Mouse (Mus musculus): ENCODE results near the gene Wscd2. TPM values are rescaled to one million over a fixed set of nuclear protein-coding genes. Genes with fewer than 3 reads are reported as not detected.
"Not testable (repeated sequence)": the region's sequence is repeated elsewhere in the genome, so short reads cannot be mapped to it uniquely, and the experiment has no call there.

The Wscd2 gene
- total and polyA plus RNA-seq, 2 experiments from 2014 or later, result 10.2 to 25.1 TPM

- Histone ChIP-seq H3K4me3 (ENCODE audit: low read depth, low read length) (no peak overlapping the region), H3K4me1 (ENCODE audit: insufficient read depth) (no peaks in the 10 kb centered on the region), H3K9me3 (ENCODE audit: low read length) (no peaks in the 10 kb centered on the region), H3K27ac (ENCODE audit: low read depth, low read length) (no peak overlapping the region), H3K27me3 (ENCODE audit: insufficient read depth, low read length) (no peaks in the 10 kb centered on the region), H3K9ac (no peak overlapping the region; the same call in 1 of the 2 replicates), H3K36me3 (ENCODE audit: insufficient read depth) (peaks cover 11% of the 10 kb centered on the region), H3K4me2 (ENCODE audit: low read depth) (peak overlapping the region; percentile 31)
- TF ChIP-seq CTCF (IDR thresholded peaks at IDR 0.05; ENCODE audit: low read depth), result no peak
- whole genome bisulfite sequencing, result 55% methylated on average over 7 of the region's 7 CpGs
- ATAC-seq (peak; percentile 65), DNase-seq (peak; percentile 68)
These were observed 87.4 kb downstream of the Wscd2 start for GRCm38 (mm10) chr5:113577555-113577954.

- Histone ChIP-seq H3K9me3 (ENCODE audit: low read length) (no peaks in the 10 kb centered on the region), H3K36me3 (ENCODE audit: insufficient read depth) (peaks cover 11% of the 10 kb centered on the region), H3K4me3 (ENCODE audit: low read depth, low read length) (no peak overlapping the region), H3K4me2 (ENCODE audit: low read depth) (no peak overlapping the region), H3K27ac (ENCODE audit: low read depth, low read length) (no peak overlapping the region), H3K27me3 (ENCODE audit: insufficient read depth, low read length) (no peaks in the 10 kb centered on the region), H3K9ac (no peak overlapping the region), H3K4me1 (ENCODE audit: insufficient read depth) (no peaks in the 10 kb centered on the region)
- no peak for DNase-seq
- TF ChIP-seq CTCF (IDR thresholded peaks at IDR 0.05; ENCODE audit: low read depth), result no peak
- 69% methylated on average over 6 of the region's 6 CpGs for WGBS
- no peak for ATAC-seq
These were observed 88.3 kb downstream of the Wscd2 start for GRCm38 (mm10) chr5:113578428-113578827.

- Histone ChIP-seq H3K9me3 (ENCODE audit: low read length) (no peaks in the 10 kb centered on the region), H3K4me1 (ENCODE audit: insufficient read depth) (no peaks in the 10 kb centered on the region), H3K27me3 (ENCODE audit: insufficient read depth, low read length) (no peaks in the 10 kb centered on the region), H3K4me3 (ENCODE audit: low read depth, low read length) (no peak overlapping the region), H3K27ac (ENCODE audit: low read depth, low read length) (no peak overlapping the region), H3K9ac (no peak overlapping the region), H3K4me2 (ENCODE audit: low read depth) (no peak overlapping the region), H3K36me3 (ENCODE audit: insufficient read depth) (peaks cover 7% of the 10 kb centered on the region)
- WGBS, result 83% methylated on average over 4 of the region's 4 CpGs
- TF ChIP-seq CTCF (IDR thresholded peaks at IDR 0.05; ENCODE audit: low read depth), result no peak
- ATAC-seq (no peak), DNase-seq (no peak)
These were observed 89.0 kb downstream of the Wscd2 start for GRCm38 (mm10) chr5:113579128-113579527.

- no peak overlapping the region for H3K27ac ChIP-seq (ENCODE audit: low read depth, low read length)
- H3K27me3 ChIP-seq (ENCODE audit: insufficient read depth, low read length), result no peaks in the 10 kb centered on the region
- no peak overlapping the region for H3K9ac ChIP-seq
- no peaks in the 10 kb centered on the region for H3K36me3 ChIP-seq (ENCODE audit: insufficient read depth)
- no peaks in the 10 kb centered on the region for H3K4me1 ChIP-seq (ENCODE audit: insufficient read depth)
- DNase-seq (peak; percentile 75), ATAC-seq (peak; percentile 40)
- 53% methylated on average over 8 of the region's 8 CpGs for WGBS
- peak; percentile 82 for TF ChIP-seq CTCF (IDR thresholded peaks at IDR 0.05; ENCODE audit: low read depth)
- H3K9me3 ChIP-seq (ENCODE audit: low read length), result no peaks in the 10 kb centered on the region
- H3K4me2 ChIP-seq (ENCODE audit: low read depth), result no peak overlapping the region
- no peak overlapping the region for H3K4me3 ChIP-seq (ENCODE audit: low read depth, low read length)
These were observed 90.1 kb downstream of the Wscd2 start for GRCm38 (mm10) chr5:113580248-113580647.

- no peak for DNase-seq
- no peaks in the 10 kb centered on the region for H3K9me3 ChIP-seq (ENCODE audit: low read length)
- H3K9ac ChIP-seq, result no peak overlapping the region
- no peaks in the 10 kb centered on the region for H3K4me1 ChIP-seq (ENCODE audit: insufficient read depth)
- 59% methylated on average over 9 of the region's 9 CpGs for WGBS
- H3K27me3 ChIP-seq (ENCODE audit: insufficient read depth, low read length), result no peaks in the 10 kb centered on the region
- ATAC-seq, result no peak
- H3K4me3 ChIP-seq (ENCODE audit: low read depth, low read length), result no peak overlapping the region
- H3K4me2 ChIP-seq (ENCODE audit: low read depth), result no peak overlapping the region
- no peak for TF ChIP-seq CTCF (IDR thresholded peaks at IDR 0.05; ENCODE audit: low read depth)
- no peaks in the 10 kb centered on the region for H3K36me3 ChIP-seq (ENCODE audit: insufficient read depth)
- no peak overlapping the region for H3K27ac ChIP-seq (ENCODE audit: low read depth, low read length)
These were observed 90.7 kb downstream of the Wscd2 start for GRCm38 (mm10) chr5:113580801-113581200.

- 72% methylated on average over 5 of the region's 5 CpGs for WGBS
These were observed 93.5 kb downstream of the Wscd2 start for GRCm38 (mm10) chr5:113583424-113584162.

GRCm38 (mm10) chr5:113584439-113584838 is 94.3 kb downstream of the Wscd2 start:
- DNase-seq (no peak), ATAC-seq (no peak)
- Histone ChIP-seq H3K27ac (ENCODE audit: low read depth, low read length) (no peak overlapping the region), H3K27me3 (ENCODE audit: insufficient read depth, low read length) (no peaks in the 10 kb centered on the region), H3K9me3 (ENCODE audit: low read length) (no peaks in the 10 kb centered on the region), H3K4me2 (ENCODE audit: low read depth) (no peak overlapping the region), H3K36me3 (ENCODE audit: insufficient read depth) (no peaks in the 10 kb centered on the region), H3K4me3 (ENCODE audit: low read depth, low read length) (no peak overlapping the region), H3K9ac (no peak overlapping the region), H3K4me1 (ENCODE audit: insufficient read depth) (no peaks in the 10 kb centered on the region)
- 59% methylated on average over 6 of the region's 6 CpGs for WGBS
- TF ChIP-seq CTCF (IDR thresholded peaks at IDR 0.05; ENCODE audit: low read depth), result no peak

More at GRCm38 (mm10) chr5:113583424-113584162, 93.5 kb downstream of the Wscd2 start:
- Histone ChIP-seq H3K36me3 (ENCODE audit: insufficient read depth) (no peaks in the 10 kb centered on the region), H3K4me1 (ENCODE audit: insufficient read depth) (no peaks in the 10 kb centered on the region), H3K9me3 (ENCODE audit: low read length) (no peaks in the 10 kb centered on the region), H3K4me2 (ENCODE audit: low read depth) (no peak overlapping the region), H3K27me3 (ENCODE audit: insufficient read depth, low read length) (no peaks in the 10 kb centered on the region), H3K4me3 (ENCODE audit: low read depth, low read length) (no peak overlapping the region), H3K9ac (no peak overlapping the region), H3K27ac (ENCODE audit: low read depth, low read length) (no peak overlapping the region)
- DNase-seq (no peak), ATAC-seq (no peak)
- no peak for TF ChIP-seq CTCF (IDR thresholded peaks at IDR 0.05; ENCODE audit: low read depth)

- 82% methylated on average over 17 of the region's 17 CpGs for WGBS
These were observed 95.7 kb downstream of the Wscd2 start for GRCm38 (mm10) chr5:113585619-113586457.

More at GRCm38 (mm10) chr5:113585619-113586457, 95.7 kb downstream of the Wscd2 start:
- H3K36me3 ChIP-seq (ENCODE audit: insufficient read depth); H3K4me1 ChIP-seq (ENCODE audit: insufficient read depth); ATAC-seq; H3K27me3 ChIP-seq (ENCODE audit: insufficient read depth, low read length); H3K4me3 ChIP-seq (ENCODE audit: low read depth, low read length); H3K4me2 ChIP-seq (ENCODE audit: low read depth); H3K27ac ChIP-seq (ENCODE audit: low read depth, low read length); DNase-seq; H3K9me3 ChIP-seq (ENCODE audit: low read length); H3K9ac ChIP-seq: not testable (repeated sequence)

All from forebrain, postnatal 0 days (tissue).